Mouse (Mus musculus) heart, postnatal 0 days (tissue): ENCODE results near the gene Cd93. TPM values are rescaled to one million over a fixed set of nuclear protein-coding genes. Genes with fewer than 3 reads are reported as not detected.

ENCODE experiments used
- ATAC-seq: fragments of 200-750 bp; cut with Nextera tagmentation; 2 replicates; pipeline ENCODE4 v1.8.0; 2017; ENCODE audit warnings: low read depth, moderate number of reproducible peaks, moderate library complexity; ENCODE audit not compliant: insufficient read depth
- DNase-seq: peaks from one replicate; pipeline ENCODE4 v3.0.0-alpha.2; 2016; ENCODE audit warnings: low spot score
- H3K27ac ChIP-seq: fragments of 300-500 bp; sonication (generic); 2 replicates; pipeline ENCODE4 v1.5.1; 2014; ENCODE audit warnings: low read depth, mild to moderate bottlenecking
- H3K27me3 ChIP-seq: fragments of 300-500 bp; sonication (generic); 2 replicates; pipeline ENCODE4 v1.6.1; 2014; ENCODE audit warnings: low read length, mixed read lengths; ENCODE audit not compliant: control insufficient read depth, insufficient read depth
- H3K36me3 ChIP-seq: fragments of 300-500 bp; sonication (generic); replicated peaks from 2 replicates; pipeline ENCODE4 v1.6.1; 2014; ENCODE audit warnings: low read length, mixed read lengths; ENCODE audit not compliant: control insufficient read depth, insufficient read depth
- H3K4me1 ChIP-seq: fragments of 300-500 bp; sonication (generic); 2 replicates; pipeline ENCODE4 v1.6.1; 2014; ENCODE audit warnings: antibody characterized with exemption; ENCODE audit not compliant: control insufficient read depth, insufficient read depth
- H3K4me2 ChIP-seq: fragments of 300-500 bp; sonication (generic); 2 replicates; pipeline ENCODE4 v1.6.1; 2014; ENCODE audit warnings: low read depth, mild to moderate bottlenecking, low read length, moderate library complexity
- H3K4me3 ChIP-seq: fragments of 300-500 bp; sonication (generic); 2 replicates; pipeline ENCODE4 v1.5.1; 2014; ENCODE audit warnings: low read depth, low read length
- H3K9ac ChIP-seq: fragments of 300-500 bp; sonication (generic); replicated peaks from 2 replicates; pipeline ENCODE4 v1.6.1; 2014; ENCODE audit warnings: low read depth, low read length, mixed read lengths
- H3K9me3 ChIP-seq: fragments of 300-500 bp; sonication (generic); replicated peaks from 2 replicates; pipeline ENCODE4 v1.6.1; 2016; ENCODE audit warnings: low read length; ENCODE audit not compliant: control insufficient read depth
- CTCF ChIP-seq: IDR thresholded peaks from 2 replicates; pipeline ENCODE4 v1.5.1; 2016; ENCODE audit warnings: antibody characterized with exemption, control low read depth, low read depth
- EP300 ChIP-seq: IDR thresholded peaks from 2 replicates; pipeline ENCODE4 v1.6.1; 2016; ENCODE audit warnings: antibody characterized with exemption, low read depth
- WGBS: fragments of 180-500 bp; shearing (Covaris S2); extraction: QIAGEN DNeasy Blood & Tissue Kit; methylation state at CpG from one replicate; pipeline ENCODE4 v1.1.7; 2014; 5-methylcytosine and 5-hydroxymethylcytosine counted together
- polyA plus RNA-seq: library from polyadenylated mRNA; unstranded; fragments of >200 nt; fragmentation: Nextera tagmentation; extraction: Ambion mirVana; gene quantifications from 2 replicates; pipeline ENCODE4 v1.2.1, GENCODE M21; 2015
- total RNA-seq: library from RNA; depleted of rRNA; stranded (reverse); fragments of >200 nt; gene quantifications from 2 replicates; pipeline ENCODE4 v1.2.3, GENCODE M21; 2014; ENCODE audit warnings: low replicate concordance

Cd93 gene
- total and polyA plus RNA-seq, 2 experiments from 2014 or later: 21.2 to 106 TPM

DNA sequence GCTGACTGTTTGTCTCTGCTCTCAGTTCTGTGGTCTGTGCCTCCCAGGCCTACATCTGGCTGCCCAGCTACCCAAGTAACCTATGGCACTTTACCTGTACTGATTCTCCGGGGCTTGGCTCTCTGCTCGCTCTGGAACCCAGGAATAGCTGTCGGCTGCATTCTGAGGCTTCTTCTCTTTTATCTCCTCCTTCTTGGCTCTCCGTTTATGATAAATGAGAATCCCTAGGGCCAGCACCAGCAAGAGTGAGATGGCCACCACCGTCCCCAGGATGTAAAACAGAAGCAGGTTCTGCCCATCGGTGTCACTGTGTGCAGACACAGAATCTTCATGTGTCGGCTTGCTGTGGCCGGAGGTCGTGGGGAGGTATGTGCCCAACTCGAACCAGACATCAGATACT, 1.9 kb downstream of the Cd93 start:
- DNase-seq: no peak
- ATAC-seq: no peak

GRCm38 (mm10) chr2:148439691-148440276, 3.6 kb downstream of the Cd93 start:
- Histone ChIP-seq H3K4me1 (0 out of 2 replicates have a peak, but pooled peaks cover 3% of the 10 kb centered on the region), H3K9me3 (no peaks in the 10 kb centered on the region), H3K9ac (no peak overlapping the region; the same call in 1 of the 2 replicates), H3K4me3 (peak overlapping the region; percentile 43), H3K36me3 (0 out of 2 replicates have a peak, but pooled peaks cover 3% of the 10 kb centered on the region), H3K4me2 (peak overlapping the region; percentile 55), H3K27ac (peak overlapping the region; percentile 48; the same call in 1 of the 2 replicates), H3K27me3 (no peaks in the 10 kb centered on the region)
- WGBS: 33% methylated on average over 3 of the region's 3 CpGs
- ATAC-seq: no peak
- TF ChIP-seq EP300 (no peak), CTCF (no peak)
- DNase-seq: peak; percentile 9

More for the DNA sequence above, 1.9 kb downstream of the Cd93 start:
- 51% methylated on average over 10 of the region's 10 CpGs for WGBS
- no peak for TF ChIP-seq CTCF
- no peak for TF ChIP-seq EP300
- Histone ChIP-seq H3K27ac (peak overlapping the region; percentile 80), H3K4me1 (0 out of 2 replicates have a peak, but pooled peaks cover 3% of the 10 kb centered on the region), H3K4me3 (peak overlapping the region; percentile 43), H3K9ac (peak overlapping the region; percentile 57), H3K36me3 (0 out of 2 replicates have a peak, but pooled peaks cover 3% of the 10 kb centered on the region), H3K9me3 (no peaks in the 10 kb centered on the region), H3K4me2 (peak overlapping the region; percentile 55), H3K27me3 (no peaks in the 10 kb centered on the region)

DNA sequence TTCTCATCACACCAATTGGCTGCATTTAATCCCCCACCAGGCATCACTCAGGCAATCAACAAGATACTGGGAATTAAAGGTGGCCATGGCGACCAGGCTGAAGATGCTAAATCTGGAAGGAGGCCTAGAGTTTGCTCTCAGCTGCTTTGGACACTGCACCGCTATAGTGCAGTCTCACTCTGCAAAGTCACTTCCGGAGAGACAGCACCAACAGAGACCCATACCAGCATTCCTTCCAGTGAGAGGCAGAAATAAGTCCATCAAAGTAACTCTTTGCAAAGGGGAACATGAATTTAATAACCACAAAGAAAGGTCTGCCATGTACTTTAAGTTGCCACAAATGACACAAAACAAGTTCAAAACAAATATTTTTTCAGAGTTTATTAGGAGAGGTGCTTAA, 7.1 kb downstream of the Cd93 start:
- DNase-seq (no peak), ATAC-seq (no peak)
- 0 out of 2 replicates have a peak, but pooled peaks cover 3% of the 10 kb centered on the region for H3K4me1 ChIP-seq
- no peak overlapping the region for H3K4me3 ChIP-seq
- 0 out of 2 replicates have a peak overlapping the region, but pooled peaks have one; percentile 7 for H3K4me2 ChIP-seq
- TF ChIP-seq CTCF (no peak), EP300 (no peak)
- no peaks in the 10 kb centered on the region for H3K9me3 ChIP-seq
- H3K27me3 ChIP-seq: no peaks in the 10 kb centered on the region
- no peak overlapping the region for H3K27ac ChIP-seq
- 0 out of 2 replicates have a peak, but pooled peaks cover 3% of the 10 kb centered on the region for H3K36me3 ChIP-seq
- WGBS: 20% methylated on average over 3 of the region's 3 CpGs
- H3K9ac ChIP-seq: no peak overlapping the region

GRCm38 (mm10) chr2:148432346-148432745, 11.0 kb downstream of the Cd93 start:
- no peak for ATAC-seq
- no peaks in the 10 kb centered on the region for H3K36me3 ChIP-seq
- H3K9ac ChIP-seq: no peak overlapping the region
- no peaks in the 10 kb centered on the region for H3K4me1 ChIP-seq
- DNase-seq: no peak
- H3K27me3 ChIP-seq: no peaks in the 10 kb centered on the region
- H3K4me3 ChIP-seq: no peak overlapping the region
- H3K4me2 ChIP-seq: no peak overlapping the region
- TF ChIP-seq EP300 (no peak), CTCF (no peak)
- WGBS: 37% methylated on average over 2 of the region's 2 CpGs
- no peak overlapping the region for H3K27ac ChIP-seq
- H3K9me3 ChIP-seq: no peaks in the 10 kb centered on the region

DNA sequence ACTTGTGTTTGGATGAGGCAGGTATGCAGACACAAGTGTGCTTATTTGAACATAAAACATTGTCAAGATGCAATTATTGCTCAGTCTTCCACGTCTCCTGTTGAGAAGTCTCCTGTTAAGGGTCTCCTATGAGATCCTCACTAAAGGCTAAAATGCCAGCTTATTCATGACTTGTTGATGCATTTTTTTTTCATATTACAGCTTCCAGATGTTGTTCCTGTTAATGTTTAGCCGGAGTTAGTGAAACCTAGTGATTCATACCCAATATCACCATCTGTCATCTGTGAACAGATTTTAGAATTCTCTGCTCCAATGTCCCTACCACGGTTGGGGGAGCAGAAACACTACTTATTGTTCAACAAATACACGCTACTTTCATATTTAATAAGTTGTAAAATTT, 12.4 kb downstream of the Cd93 start:
- Histone ChIP-seq H3K9ac (no peak overlapping the region), H3K4me2 (no peak overlapping the region), H3K4me1 (no peaks in the 10 kb centered on the region), H3K9me3 (no peaks in the 10 kb centered on the region), H3K36me3 (no peaks in the 10 kb centered on the region), H3K27ac (no peak overlapping the region), H3K27me3 (no peaks in the 10 kb centered on the region), H3K4me3 (no peak overlapping the region)
- DNase-seq (no peak), ATAC-seq (no peak)
- WGBS: 71% methylated on average over 4 of the region's 4 CpGs
- TF ChIP-seq EP300: no peak
- TF ChIP-seq CTCF: no peak
